Comparison of ENCODE assay signal across 10 mouse cellular contexts in the genomic region with DNA sequence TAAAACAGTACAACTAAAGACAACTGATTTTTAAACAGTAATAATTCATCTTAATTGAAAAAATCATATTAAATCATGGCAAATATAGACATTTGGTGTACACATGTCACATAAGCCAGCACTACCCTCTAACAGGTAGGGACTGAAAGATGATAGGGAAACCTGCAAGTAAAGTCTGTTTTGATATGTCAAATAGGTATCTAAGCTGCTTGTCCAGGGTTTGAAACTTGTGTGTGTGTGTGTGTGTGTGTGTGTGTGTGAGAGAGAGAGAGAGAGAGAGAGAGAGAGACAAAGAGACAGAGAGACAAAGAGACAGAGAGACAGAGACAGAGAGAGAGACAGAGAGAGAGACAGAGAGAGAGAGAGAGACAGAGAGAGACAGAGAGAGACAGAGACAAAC. TPM values are rescaled to one million over a fixed set of nuclear protein-coding genes. Genes with fewer than 3 reads are reported as not detected.
DNase-seq lines count a peak whose midpoint lies in the region; ATAC-seq and TF ChIP-seq lines count a peak whose summit lies in the region.
"Not testable (repeated sequence)": the region's sequence is repeated elsewhere in the genome, so short reads cannot be mapped to it uniquely, and the experiment has no call there.
"Had no signal": no experiment of that assay in that cellular context is flagged by ENCODE, and none has a peak within 500 bp of the region (broad histone marks: within the 10 kb centered on the region; RNA-seq: fewer than 3 reads in every experiment).

No protein-coding gene starts in this region.

- H3K27me3 ChIP-seq in embryonic facial prominence, embryonic 10.5 days (replicated peaks; ENCODE audit: low read depth, poor library complexity, severe bottlenecking); forebrain, embryonic 15.5 days; hindbrain, embryonic 10.5 days (ENCODE audit: insufficient read depth, poor library complexity, severe bottlenecking); kidney, adult 2 months (replicated peaks; ENCODE audit: control insufficient read depth, insufficient read depth, low read length); liver, adult 2 months (ENCODE audit: control insufficient read depth, insufficient read depth, low read length); megakaryocyte, embryonic 14.5 days (replicated peaks); neural tube, embryonic 14.5 days (ENCODE audit: control insufficient read depth, insufficient read depth, low read length): not testable (repeated sequence)

- not testable (repeated sequence) for TF ChIP-seq POLR2A in kidney, adult 2 months (IDR thresholded peaks at IDR 0.05; ENCODE audit: low read depth, low read length); liver, adult 2 months (IDR thresholded peaks at IDR 0.05; ENCODE audit: extremely low read depth, insufficient read depth, low read length)

- H3K4me2 ChIP-seq in forebrain, embryonic 15.5 days (replicated peaks): peak overlapping the region; percentile 75
- H3K4me2 ChIP-seq in neural tube, embryonic 14.5 days (ENCODE audit: low read depth, low read length): peak overlapping the region; percentile 64

- H3K79me2 ChIP-seq in liver, adult 2 months (ENCODE audit: control insufficient read depth, insufficient read depth, low read length): not testable (repeated sequence)

- H3K4me1 ChIP-seq in embryonic facial prominence, embryonic 10.5 days: peaks cover 12% of the 10 kb centered on the region; the same call in 1 of the 2 replicates
- H3K4me1 ChIP-seq in forebrain, embryonic 15.5 days; kidney, adult 2 months (ENCODE audit: control insufficient read depth, insufficient read depth, low read length); liver, adult 2 months (ENCODE audit: control insufficient read depth, insufficient read depth, low read length); megakaryocyte, embryonic 14.5 days; neural tube, embryonic 14.5 days (ENCODE audit: control insufficient read depth, insufficient read depth, low read length): not testable (repeated sequence)
- H3K4me1 ChIP-seq in hindbrain, embryonic 10.5 days (replicated peaks): peaks cover 13% of the 10 kb centered on the region

- not testable (repeated sequence) for TF ChIP-seq CTCF in kidney, adult 2 months (conservative IDR thresholded peaks at IDR 0.05; ENCODE audit: insufficient read depth, insufficient read length, low read depth, low read length); liver, adult 2 months (IDR thresholded peaks at IDR 0.05; ENCODE audit: low read depth, low read length)

- not testable (repeated sequence) for H3K36me3 ChIP-seq in embryonic facial prominence, embryonic 10.5 days (replicated peaks); forebrain, embryonic 15.5 days; hindbrain, embryonic 10.5 days; kidney, adult 2 months (ENCODE audit: control insufficient read depth, insufficient read depth, low read length); liver, adult 2 months (ENCODE audit: control insufficient read depth, insufficient read depth, low read length); megakaryocyte, embryonic 14.5 days (replicated peaks; ENCODE audit: low read length); neural tube, embryonic 14.5 days (ENCODE audit: control insufficient read depth, insufficient read depth, low read length)

- H3K9me3 ChIP-seq in embryonic facial prominence, embryonic 10.5 days; forebrain, embryonic 15.5 days; hindbrain, embryonic 10.5 days; megakaryocyte, embryonic 14.5 days; neural tube, embryonic 14.5 days (ENCODE audit: control insufficient read depth, low read length): not testable (repeated sequence)

- peak overlapping the region; percentile 70 for H3K9ac ChIP-seq in forebrain, embryonic 15.5 days (replicated peaks)
- peak overlapping the region; percentile 61; the same call in 1 of the 2 replicates for H3K9ac ChIP-seq in liver, adult 2 months (ENCODE audit: low read depth, low read length)
- H3K9ac ChIP-seq in neural tube, embryonic 14.5 days (replicated peaks; ENCODE audit: low read depth, low read length): peak overlapping the region; percentile 58

- DNase-seq in A20 (ENCODE audit: low read depth, low spot score): peak; percentile 33
- DNase-seq in embryonic facial prominence, embryonic 10.5 days (ENCODE audit: low spot score); hindbrain, embryonic 10.5 days (ENCODE audit: low spot score); kidney, adult 2 months; liver, adult 2 months (ENCODE audit: extremely low read depth, low read depth, low spot score): not testable (repeated sequence)

- H3K27ac ChIP-seq in embryonic facial prominence, embryonic 10.5 days (replicated peaks): peak overlapping the region; percentile 92
- 0 out of 2 replicates have a peak overlapping the region, but pooled peaks have one; percentile 57 for H3K27ac ChIP-seq in forebrain, embryonic 15.5 days (replicated peaks)
- peak overlapping the region; percentile 90 for H3K27ac ChIP-seq in hindbrain, embryonic 10.5 days
- H3K27ac ChIP-seq in kidney, adult 2 months (ENCODE audit: insufficient read depth, low read depth, low read length); liver, adult 2 months (replicated peaks; ENCODE audit: insufficient read depth, low read depth, low read length); neural tube, embryonic 14.5 days (ENCODE audit: low read depth, low read length): not testable (repeated sequence)

- peak; percentile 55 for ATAC-seq in forebrain, embryonic 15.5 days (replicated peaks)
- ATAC-seq in neural tube, embryonic 14.5 days (ENCODE audit: low read depth): peak; percentile 61

- H3K4me3 ChIP-seq in embryonic facial prominence, embryonic 10.5 days: peak overlapping the region; percentile 74
- H3K4me3 ChIP-seq in forebrain, embryonic 15.5 days: peak overlapping the region; percentile 63
- peak overlapping the region; percentile 68 for H3K4me3 ChIP-seq in hindbrain, embryonic 10.5 days
- H3K4me3 ChIP-seq in kidney, adult 2 months (ENCODE audit: insufficient read depth, low read depth, low read length): 0 out of 2 replicates have a peak overlapping the region, but pooled peaks have one; percentile 52
- not testable (repeated sequence) for H3K4me3 ChIP-seq in liver, adult 2 months (ENCODE audit: insufficient read depth, low read depth, low read length)
- H3K4me3 ChIP-seq in megakaryocyte, embryonic 14.5 days (replicated peaks): peak overlapping the region; percentile 92
- H3K4me3 ChIP-seq in neural tube, embryonic 14.5 days (ENCODE audit: low read depth, low read length): peak overlapping the region; percentile 39

RNA-seq across cellular contexts. Expression of a gene that starts 0.5 kb away (rescaled TPM):
- 34.9 and 37.4 TPM in 2 replicates for polyA plus RNA-seq in embryonic facial prominence, embryonic 10.5 days (2016; fragmentation: Nextera tagmentation; extraction: Ambion mirVana)
- 11.2 and 11.6 TPM in 2 replicates for polyA plus RNA-seq in forebrain, embryonic 15.5 days (2015; fragmentation: Nextera tagmentation; extraction: Ambion mirVana)
- polyA plus RNA-seq in hindbrain, embryonic 10.5 days (2016; fragmentation: Nextera tagmentation; extraction: Ambion mirVana): 17.1 and 24.0 TPM in 2 replicates
- polyA plus RNA-seq in kidney, adult 2 months (2012; rRNA removed): not detected in 2 replicates
- 0.09 and 0.60 TPM in 2 replicates for total RNA-seq in liver, adult 2 months (2014; rRNA removed)
- not detected in 2 replicates for polyA plus RNA-seq in liver, adult 2 months (2012; rRNA removed)
- polyA plus RNA-seq in megakaryocyte, embryonic 14.5 days (2012; ENCODE audit: insufficient read depth, low replicate concordance): 0.13 TPM in 1 of 2 replicates, not detected in the other
- 1.8 and 4.1 TPM in 2 replicates for polyA plus RNA-seq in neural tube, embryonic 14.5 days (2014; fragmentation: Nextera tagmentation; extraction: Ambion mirVana)
- total RNA-seq: layer of hippocampus, adult 8-10 months; left cerebral cortex, postnatal 25 days had no signal
